Mouse (Mus musculus): ENCODE measurements around the gene Large2. TPM values are rescaled to one million over a fixed set of nuclear protein-coding genes. Genes with fewer than 3 reads are reported as not detected.

Gene Large2
- 0.55 TPM for polyA plus RNA-seq (2017; shearing (Covaris generic))

GRCm38 (mm10) chr2:92374514-92374913 is at the start of gene Large2, which contains the start of gene Pex16:
TSS of gene Large2 (minus strand) at chr2:92374869.
TSS of gene Pex16 (plus strand) at chr2:92374676.

GRCm38 (mm10) chr2:92401091-92401561 is 26.5 kb upstream of the Large2 start, which contains the start of gene Mapk8ip1:
TSS of gene Mapk8ip1 (minus strand) at chr2:92401263.

GRCm38 (mm10) chr2:92381901-92382588 is 7.4 kb upstream of the Large2 start, which contains the start of gene 1700029I15Rik:
TSS of gene 1700029I15Rik (plus strand) at chr2:92382538.

Other genes with a start within 250 kb of the Large2 start
- 62.3 TPM for gene Pex16, start 193 bp downstream of the Large2 start, polyA plus RNA-seq (2017; shearing (Covaris generic))
- gene 1700029I15Rik, start 7.7 kb upstream of the Large2 start, polyA plus RNA-seq (2017; shearing (Covaris generic)), result 12.1 TPM
- gene Mapk8ip1, start 26.4 kb upstream of the Large2 start, polyA plus RNA-seq (2017; shearing (Covaris generic)), result 1.3 TPM
- 12.7 TPM for gene Cry2, start 59.2 kb upstream of the Large2 start, polyA plus RNA-seq (2017; shearing (Covaris generic))
- gene Slc35c1, start 85.7 kb upstream of the Large2 start, polyA plus RNA-seq (2017; shearing (Covaris generic)), result 86.3 TPM
- gene Chst1, start 224.8 kb upstream of the Large2 start, polyA plus RNA-seq (2017; shearing (Covaris generic)), result not detected